Mouse (Mus musculus) gastrocnemius, postnatal 36 days (tissue): ENCODE measurements around the gene Nudt22. TPM values are rescaled to one million over a fixed set of nuclear protein-coding genes. Genes with fewer than 3 reads are reported as not detected.
A peak's percentile ranks its signal among the peaks of the same experiment; 100 is the strongest.
"Not testable (repeated sequence)": the region's sequence is repeated elsewhere in the genome, so short reads cannot be mapped to it uniquely, and the experiment has no call there.

Source experiments
- DNase-seq, 2 experiments: peaks; one replicate each; pipeline ENCODE4 v3.0.0; 2022
- intact Hi-C: fragments of 180-260 bp; cut with DNase I; formaldehyde crosslinking; loops from one replicate; pipeline ENCODE4 v1.15.1; 2025
- total RNA-seq, 2 experiments: library from RNA; stranded (reverse); gene quantifications; 2 replicates each; pipeline ENCODE4 v1.2.3; 2021

The Nudt22 gene
- total RNA-seq, 2 experiments from 2014 or later: 11.4 to 16.5 TPM

DNA sequence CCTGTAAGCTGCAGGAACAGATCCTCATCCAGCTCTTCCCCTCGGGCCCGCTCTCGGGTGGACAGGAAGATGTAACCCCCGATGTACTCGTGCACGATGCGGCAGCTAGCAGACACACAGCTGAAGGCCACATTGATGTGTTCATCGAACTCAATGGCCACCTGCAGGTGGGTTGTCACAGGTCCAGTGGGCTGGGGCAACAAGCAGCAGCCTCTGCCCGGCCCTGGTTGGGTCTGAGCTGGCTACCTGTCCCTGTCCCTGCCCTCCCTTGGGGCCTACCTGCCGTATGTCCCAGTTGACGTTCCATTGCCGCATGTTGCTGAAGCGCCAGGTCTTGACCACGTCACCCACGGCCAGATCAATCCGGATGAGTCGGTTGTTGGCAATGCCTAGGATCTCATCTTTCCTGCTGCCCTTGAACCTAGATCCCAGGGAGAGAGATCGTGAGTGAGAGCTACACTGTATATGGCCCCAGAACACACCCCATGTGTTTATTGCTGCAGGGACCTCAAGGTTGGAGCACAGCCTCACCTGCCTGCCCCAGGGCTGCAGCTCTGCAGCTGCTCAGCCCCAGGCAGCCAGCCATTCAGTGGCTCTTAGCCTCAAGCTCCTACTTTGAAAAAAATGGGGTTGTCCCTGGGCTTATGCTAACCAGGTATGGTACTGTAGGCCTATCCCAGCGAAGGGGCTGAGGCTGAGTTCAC lies 3.6 kb upstream of the Nudt22 start:
- DNase-seq: no peak
- intact Hi-C loops: loop anchor here (5.0 kb wide), 1 partner anchor 38 kb away; the partner anchor contains the start of gene Stip1

DNA sequence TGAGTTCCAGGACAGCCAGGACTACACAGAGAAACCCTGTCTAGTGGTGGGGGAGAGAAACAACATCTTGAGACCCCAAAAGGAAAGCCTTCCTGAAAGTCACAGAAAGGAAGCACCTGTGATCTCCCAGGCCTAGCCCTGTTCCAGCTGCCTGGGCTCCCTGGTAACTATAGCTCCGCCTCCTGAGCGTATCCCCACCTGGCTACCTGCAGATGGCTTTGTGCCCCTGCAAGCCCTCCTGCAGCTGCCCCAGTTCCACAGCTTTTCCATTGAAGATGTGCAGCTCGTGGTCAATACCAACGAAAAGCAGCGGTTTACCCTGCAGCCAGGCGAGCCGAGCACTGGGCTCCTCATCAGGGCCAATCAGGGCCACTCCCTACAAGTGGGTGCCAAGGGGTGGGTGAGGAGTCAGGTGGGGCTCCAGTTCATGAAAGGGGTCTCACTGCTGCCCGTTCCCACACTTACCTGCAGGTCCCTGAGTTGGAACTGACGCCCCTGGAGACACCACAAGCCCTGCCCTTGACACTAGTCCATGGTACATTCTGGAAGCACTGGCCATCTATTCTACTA lies 1.9 kb upstream of the Nudt22 start:
- intact Hi-C loops: loop anchor here (5.0 kb wide), 1 partner anchor 39 kb away; the partner anchor contains the start of gene Stip1

DNA sequence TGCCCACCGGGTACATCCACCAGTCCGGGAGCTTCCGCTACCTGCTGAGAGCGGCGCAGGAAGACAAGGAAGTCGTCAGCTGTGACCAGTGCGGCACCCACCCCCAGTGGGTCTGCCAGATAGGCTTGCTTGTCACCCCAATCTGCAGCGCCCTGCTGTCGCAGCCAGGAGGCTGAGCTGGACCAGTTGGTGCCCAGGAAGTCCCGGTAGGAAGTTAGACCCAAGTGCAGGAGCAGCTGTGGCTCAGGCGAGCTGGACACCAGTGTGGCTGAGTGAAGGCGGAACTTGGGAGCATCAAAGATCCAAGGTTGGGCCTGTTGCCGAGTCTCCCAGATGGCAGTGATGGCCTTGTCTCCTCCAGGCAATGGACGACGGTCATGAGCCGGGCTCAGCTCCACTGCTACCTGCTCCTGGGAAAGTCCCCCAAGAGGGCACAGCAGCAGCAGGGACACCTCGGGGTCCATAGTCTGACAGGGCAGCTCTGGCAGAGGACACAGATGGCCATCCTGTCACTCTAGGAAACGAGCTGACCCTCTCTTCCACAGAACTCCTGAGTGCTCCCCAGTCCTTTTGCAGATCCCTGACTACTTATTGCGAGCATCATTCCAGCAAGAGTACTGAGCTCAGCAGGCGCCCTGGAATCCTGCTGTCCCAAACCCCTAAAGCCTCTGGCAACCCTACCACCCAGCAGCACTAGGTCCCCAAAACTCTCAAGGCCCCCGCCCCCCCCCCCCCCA lies 494 bp downstream of the Nudt22 start:
- intact Hi-C loops: loop anchor here (5.0 kb wide), 1 partner anchor 42 kb away; the partner anchor contains the start of gene Stip1
- DNase-seq: peak in 1 of 2 experiments; percentile 26

More for the DNA sequence above, 1.9 kb upstream of the Nudt22 start:
- no peak for DNase-seq

DNA sequence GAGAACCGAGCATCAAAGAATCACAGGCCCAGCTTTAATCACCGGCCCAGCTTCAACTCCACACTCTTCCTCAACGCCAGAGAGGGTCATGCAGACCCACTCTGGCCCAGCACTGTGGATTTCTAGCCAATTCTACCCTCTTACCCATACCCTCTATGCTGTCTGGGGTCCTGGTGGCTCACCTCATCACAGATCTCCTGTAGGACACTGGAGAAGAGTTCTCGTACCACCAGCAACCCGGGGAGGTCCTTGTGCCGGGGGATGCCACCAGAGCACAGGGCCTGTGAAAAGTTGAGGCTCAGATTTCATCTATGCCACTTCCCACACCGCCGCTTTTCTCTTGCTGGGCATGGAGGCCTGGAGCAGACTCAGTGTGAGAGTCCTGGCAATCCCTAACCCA lies 1.4 kb downstream of the Nudt22 start:
- intact Hi-C loops: no loop called here
- no peak for DNase-seq

DNA sequence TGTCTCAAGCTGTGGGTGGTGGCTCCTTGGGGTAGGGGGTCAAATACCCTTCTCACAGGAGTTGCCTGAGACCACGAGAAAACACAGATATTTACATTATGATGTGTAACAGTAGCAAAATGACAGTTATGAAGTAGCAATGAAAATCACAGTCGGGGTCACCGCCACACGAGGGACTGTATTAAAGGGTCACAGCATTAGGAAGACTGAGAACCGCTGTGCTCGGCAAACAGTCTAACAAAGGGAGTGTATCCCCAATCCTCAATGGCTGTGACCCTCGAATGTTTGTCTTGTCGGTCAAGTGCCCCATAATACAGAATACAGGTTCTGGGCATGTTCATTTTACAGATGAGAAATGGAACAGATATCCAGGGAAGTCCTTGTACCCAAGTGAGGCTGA lies 1.9 kb downstream of the Nudt22 start:
- no peak for DNase-seq
- intact Hi-C loops: no loop called here

DNA sequence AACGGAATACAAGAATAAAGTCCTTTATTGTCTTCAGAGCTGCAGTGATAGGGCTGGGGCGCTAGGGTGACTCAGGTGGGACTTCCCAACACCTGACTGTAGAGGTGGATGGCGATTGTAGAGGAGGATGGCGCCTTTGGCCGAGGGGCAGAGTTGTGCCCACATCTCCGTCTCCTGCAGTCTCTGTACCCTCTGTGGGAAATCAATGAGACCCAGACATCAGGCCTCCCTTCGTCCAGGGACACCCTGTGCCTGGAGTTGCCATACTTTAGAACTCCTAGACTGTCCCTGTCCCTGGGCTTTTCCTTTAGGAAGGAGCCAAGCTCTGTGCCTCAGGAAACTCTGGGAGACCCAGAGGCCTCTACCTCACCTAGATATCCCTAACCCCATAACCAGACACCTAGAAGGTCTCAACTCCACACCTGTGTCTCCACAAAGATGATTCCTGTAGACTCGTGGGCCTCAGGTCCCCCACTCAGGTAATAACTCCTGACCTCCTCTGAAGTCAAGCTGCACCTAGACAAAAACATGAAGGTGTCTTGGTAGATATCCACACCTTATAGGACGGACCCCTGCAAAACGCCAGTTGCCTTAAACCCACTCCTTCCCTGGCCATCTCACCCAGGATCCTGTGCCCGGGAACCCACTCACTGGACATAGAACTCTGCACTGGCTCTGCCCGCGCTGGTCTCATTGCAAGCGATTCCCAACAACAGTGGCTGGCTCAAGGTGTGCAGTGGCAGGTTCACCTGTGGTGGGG lies 2.7 kb downstream of the Nudt22 start:
- DNase-seq: no peak

DNA sequence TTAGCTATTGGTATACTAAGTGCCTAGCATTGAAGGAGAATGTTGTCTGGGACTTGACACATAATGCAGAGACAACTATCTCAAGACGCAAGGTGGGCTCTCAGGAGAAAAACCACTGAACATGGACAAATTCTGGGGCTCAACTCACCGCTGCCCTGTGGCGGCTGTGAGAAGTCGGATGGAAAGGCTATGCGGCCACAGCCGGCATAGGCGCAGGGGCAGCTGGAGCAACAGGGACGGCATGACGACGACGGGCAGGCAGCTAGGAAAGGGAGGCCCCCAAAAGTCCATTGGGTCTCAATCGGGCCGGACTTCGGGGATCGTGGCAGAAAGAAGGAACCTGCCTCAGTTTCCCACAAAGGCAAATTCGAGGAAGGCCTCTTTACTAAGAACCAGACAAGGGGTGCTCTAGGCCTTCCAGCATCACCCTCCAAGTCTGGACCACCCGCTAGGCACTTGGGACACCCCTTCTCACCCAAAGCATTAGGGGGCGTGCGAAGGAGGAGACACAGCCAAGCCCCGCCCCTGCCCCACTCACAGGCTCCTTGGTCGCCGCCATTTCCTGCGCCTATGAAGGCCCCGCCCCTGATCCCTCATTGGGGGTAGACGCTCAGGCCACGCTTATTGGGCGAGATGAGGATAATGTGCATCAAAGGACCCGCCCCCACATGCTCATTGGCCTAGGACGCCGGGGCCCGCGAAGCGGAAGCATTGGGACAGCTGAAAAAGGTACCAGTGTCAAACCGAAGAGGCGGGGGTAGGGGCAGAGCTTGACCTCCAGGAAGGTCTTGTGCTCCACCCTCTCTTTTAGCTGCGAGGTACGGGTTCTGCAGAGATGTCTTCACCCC lies 3.7 kb downstream of the Nudt22 start, which contains the start of gene Dnajc4:
TSS of gene Dnajc4 (minus strand) at position 562 of the 848 bp plus-strand sequence.
- DNase-seq: peak; percentile 88 to 93
- intact Hi-C loops: no loop called here

More for the DNA sequence above, 2.7 kb downstream of the Nudt22 start:
- intact Hi-C loops: no loop called here

DNA sequence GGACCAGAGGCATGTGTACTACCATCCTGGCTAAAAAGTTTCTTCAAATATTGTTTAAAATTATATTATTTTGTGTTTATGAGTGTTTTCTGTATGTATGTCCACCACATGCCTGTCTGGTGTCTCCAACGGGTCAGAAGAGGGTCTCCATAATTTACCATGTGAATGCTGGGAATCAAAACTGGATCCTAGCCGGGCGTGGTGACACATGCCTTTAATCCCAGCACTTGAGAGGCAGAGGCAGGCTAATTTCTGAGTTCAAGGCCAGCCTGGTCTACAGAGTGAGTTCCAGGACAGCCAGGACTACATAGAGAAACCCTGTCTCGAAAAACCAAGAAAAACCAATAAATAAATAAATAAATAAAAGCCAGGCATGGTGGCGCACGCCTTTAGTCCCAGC lies 4.8 kb downstream of the Nudt22 start:
- intact Hi-C loops, DNase-seq: not testable (repeated sequence)

DNA sequence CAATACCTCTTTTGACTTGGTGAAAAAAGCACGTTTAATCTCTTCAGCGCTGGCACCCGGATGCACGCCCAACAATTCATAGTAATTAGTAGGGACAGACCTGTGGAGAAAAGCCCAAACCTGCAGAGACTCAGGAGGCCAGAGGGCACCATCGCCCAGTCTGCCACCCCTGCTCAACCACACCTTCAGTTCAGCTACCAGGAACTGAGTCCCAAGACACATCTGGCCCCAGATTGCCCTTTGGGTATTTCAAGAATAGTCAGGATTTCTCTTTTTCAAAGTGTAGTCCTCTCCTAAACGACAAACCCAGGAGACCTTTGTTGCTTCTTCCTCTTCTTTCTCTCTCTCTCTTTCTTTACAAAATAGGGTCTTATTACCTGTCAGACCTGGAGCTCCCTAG lies 5.2 kb downstream of the Nudt22 start:
- DNase-seq: no peak
- intact Hi-C loops: no loop called here

DNA sequence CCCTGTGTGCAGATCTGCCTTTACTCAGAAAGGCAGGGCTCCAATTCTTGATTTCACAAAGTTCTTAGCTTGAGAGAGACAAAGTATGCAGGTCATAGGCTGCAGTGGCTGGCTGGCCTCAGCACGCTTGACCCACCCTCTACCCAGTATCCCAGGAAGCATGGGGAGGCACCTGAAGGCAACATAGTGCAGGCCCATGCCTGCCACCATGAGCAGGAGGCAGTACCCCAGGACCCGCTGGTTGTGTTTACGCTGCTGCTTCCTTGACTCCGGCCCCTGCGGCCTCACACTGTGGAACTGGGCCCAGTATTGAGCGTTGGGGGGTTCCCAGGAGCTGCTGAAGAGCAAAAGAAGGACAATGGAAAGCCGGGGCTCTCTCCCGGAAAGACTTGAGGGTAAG lies 6.7 kb downstream of the Nudt22 start:
- intact Hi-C loops: no loop called here
- DNase-seq: no peak

DNA sequence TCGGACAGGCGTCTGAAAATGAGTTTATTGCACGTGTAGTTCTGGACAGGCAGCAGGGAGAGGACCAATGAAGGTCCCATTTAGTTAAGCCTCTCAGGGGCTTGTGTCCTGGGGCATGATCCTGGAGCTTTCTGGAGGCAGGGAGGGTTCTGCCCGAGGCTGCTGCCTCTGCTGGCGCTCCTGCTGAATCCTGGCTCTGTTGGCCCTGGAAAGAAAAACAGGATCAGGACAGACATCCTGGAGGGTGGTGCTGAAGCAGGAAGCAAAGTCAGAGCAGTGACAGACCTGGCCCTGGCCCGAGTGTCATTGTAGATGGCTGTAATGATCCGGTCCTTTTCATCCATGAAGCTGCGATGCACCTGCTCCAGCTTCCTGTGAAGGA lies 8.0 kb downstream of the Nudt22 start:
- intact Hi-C loops: no loop called here
- no peak for DNase-seq

DNA sequence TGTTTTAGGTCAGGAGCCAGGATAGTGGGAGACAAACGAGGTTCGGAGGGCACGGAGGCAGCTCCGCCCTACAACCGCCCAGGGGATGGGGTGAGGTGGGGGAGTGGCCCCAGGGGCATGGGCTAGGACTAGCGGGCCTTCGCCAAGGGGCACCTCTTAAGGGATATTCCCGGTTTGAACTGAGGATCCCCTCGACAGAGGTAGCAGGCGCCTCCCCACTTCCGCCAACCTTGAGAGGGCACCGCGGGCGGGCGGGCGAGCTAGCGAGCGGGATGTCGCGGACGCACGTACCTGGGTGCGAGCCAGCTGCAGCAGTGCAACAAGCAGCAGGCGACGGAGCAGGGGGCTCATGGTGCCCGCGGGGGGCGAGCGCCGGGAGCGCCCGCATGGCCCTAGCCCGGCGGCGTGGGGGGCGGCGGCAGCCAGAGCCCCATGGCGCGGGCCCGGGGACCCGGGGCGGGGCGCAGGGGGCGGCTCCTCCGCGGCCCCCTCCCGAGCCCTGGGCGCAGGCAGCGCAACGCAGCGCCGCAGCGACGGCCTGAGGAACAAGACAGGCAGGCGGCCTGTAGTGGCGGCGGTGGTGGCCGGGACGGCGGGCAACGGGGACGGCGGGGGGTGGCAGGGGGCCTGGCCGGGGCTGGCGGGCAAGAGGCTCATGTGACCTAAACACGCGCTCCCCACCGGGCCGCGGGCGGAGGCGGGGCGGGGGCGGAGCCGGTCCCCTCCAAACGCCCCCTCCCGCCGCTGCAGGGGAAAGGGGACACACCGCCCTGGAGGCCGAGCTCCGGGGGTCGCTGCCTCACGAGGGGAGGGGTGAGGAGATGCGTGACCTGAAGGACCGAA lies 8.6 kb downstream of the Nudt22 start, which contains the start of gene Vegfb:
TSS of gene Vegfb (minus strand) at position 591 of the 843 bp plus-strand sequence.
- intact Hi-C loops: no loop called here
- DNase-seq: peak; percentile 54 to 58

DNA sequence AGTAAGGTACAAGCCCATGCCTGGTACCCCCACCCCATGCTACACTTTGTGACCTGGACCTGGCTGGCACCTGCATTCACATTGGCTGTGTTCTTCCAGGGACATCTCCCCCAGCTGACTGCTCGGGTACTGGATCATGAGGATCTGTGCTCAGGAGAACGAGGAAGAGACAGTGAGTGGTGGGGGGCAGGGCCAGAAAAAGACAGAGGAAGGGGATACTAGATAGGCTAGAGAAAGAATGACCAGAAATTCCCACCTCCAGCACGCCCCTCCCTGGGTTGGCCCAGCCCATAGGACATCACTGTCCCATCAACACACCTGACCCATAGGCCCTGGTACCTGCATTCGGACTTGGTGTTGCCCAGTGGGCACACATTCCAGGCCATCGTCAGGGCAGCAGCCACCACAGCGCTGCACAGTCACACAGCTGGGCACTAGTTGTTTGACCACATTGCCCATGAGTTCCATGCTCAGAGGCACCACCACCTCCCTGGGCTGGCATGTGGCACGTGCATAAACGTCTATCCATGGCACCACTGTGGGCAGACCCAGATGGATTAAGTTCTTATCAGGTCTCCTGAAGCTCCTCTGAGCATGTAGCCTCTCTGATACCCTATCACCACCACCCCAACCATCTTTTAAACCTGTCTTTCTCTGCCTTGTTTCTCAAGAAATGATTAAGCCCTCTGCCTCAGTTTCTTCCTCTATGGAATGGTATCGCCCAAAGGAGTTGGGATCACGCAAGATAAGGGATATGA lies 9.8 kb downstream of the Nudt22 start:
- DNase-seq: no peak

DNA sequence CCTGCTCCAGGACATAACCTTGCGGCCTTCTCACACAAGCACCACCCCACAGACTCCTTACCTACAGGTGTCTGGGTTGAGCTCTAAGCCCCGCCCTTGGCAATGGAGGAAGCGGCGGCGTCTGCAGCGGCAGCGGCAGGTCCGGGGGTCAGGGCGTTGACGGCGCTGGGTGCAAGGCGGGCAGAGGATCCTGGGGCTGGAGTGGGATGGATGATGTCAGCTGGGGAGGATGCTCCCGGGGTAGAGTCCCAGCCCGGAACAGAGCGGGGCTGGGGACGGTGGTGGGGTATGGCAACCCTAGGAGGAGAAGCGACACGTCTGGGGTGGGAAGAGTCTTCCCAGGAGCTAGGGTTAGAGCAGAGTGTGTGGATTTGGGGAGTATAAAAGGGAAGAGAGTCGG lies 10.6 kb downstream of the Nudt22 start:
- intact Hi-C loops: no loop called here
- DNase-seq: no peak

More for the DNA sequence above, 9.8 kb downstream of the Nudt22 start:
- intact Hi-C loops: no loop called here

DNA sequence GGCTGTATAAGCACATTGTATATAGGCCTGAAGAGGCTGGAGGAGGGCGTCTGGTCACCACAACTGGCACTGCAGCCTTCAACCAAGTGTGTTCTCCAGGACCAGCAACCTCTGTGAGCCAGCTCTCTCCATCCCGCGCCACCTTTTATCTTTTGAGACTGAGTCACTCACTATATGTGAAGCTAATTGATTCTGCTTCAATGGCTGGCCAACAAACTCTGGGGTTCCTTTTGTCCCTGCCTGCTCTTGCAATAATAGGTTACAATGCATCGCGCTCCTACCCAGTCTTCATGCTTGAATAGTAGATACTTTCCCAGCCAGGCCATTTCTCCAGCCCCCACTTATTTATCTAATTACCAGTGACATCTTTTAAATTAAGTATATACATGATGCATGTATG lies 12.3 kb downstream of the Nudt22 start:
- intact Hi-C loops: no loop called here
- no peak for DNase-seq

DNA sequence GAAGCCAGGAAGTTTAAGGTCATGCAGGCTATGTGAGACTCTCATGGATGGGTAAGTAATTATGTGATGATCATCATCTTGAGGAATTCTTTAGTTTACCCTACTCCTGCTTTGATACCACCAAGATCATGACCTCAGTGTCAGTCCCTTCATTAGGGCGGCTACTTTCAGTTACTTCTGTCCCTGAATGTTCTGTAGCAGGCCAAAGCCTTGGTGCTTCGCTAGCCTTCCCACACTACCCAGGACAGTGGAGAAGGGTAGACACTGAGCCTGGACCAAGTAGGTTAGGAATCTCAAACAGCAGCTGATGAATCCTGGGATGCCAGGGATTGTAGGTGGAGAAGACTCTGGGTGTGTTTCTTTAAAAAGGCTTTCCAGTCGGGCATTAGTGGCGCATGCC lies 14.5 kb downstream of the Nudt22 start:
- intact Hi-C loops: no loop called here

DNA sequence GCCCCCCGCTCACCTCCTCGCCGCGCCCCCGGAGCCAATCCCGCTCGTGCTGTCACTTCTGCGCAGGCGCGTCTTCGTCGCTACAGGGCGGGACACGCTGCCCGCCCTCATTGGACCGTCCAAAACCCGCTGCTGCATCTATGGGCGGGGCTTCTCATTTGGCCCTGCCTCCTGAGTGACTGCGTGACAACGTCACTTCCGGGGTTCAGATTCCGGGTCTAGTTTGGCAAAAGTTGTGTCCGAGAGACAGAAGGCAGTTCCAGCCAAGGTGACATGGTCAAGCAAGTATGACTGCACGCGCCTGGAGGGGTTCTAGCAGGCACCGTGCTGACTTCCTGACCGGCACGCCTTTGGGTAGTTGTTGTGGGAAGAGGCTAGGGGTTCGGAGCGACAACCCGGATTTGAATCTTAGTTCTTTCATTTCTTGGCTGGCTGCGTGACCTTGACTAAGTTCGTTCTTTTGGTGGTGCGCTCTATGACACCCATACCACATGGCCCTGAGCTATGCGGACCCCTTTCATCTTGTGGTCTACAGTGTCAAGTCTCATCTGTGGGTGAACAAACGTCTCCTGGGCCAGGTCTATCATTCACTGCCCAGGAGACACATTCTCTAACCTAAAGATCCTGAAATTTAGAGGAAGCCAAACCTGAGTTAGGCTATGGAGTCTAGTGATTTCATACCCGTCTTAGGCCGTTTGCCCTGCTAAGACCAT lies 15.4 kb downstream of the Nudt22 start, which contains the start of gene Fkbp2:
TSS of gene Fkbp2 (minus strand) at position 121 of the 713 bp plus-strand sequence.
- DNase-seq: peak; percentile 99
- intact Hi-C loops: no loop called here

More for the DNA sequence above, 14.5 kb downstream of the Nudt22 start:
- DNase-seq: no peak
